Mouse (Mus musculus): Measurements from ENCODE around the gene Hivep3. TPM values are rescaled to one million over a fixed set of nuclear protein-coding genes. Genes with fewer than 3 reads are reported as not detected.

Hivep3 gene
- total and polyA plus RNA-seq, 3 experiments = not detected

GRCm38 (mm10) chr4:119815133-119815792 is 81.7 kb downstream of the Hivep3 start:
- Histone ChIP-seq H3K79me2 (ENCODE audit: control insufficient read depth, insufficient read depth, low read length, poor library complexity) (no peaks in the 10 kb centered on the region), H3K27me3 (ENCODE audit: control insufficient read depth in 1 of 2, insufficient read depth in 2 of 2, low read length in 2 of 2) (no peaks in the 10 kb centered on the region), H3K9me3 (replicated peaks; ENCODE audit: insufficient read depth, low read length) (no peaks in the 10 kb centered on the region), H3K4me1 (ENCODE audit: control insufficient read depth in 1 of 2, insufficient read depth in 2 of 2, low read length in 2 of 2) (no peaks in the 10 kb centered on the region), H3K27ac (ENCODE audit: control insufficient read depth, low read depth, low read length) (no peak overlapping the region), H3K4me3 (ENCODE audit: control insufficient read depth in 1 of 2, insufficient read depth in 1 of 2, low read depth in 2 of 2, low read length in 2 of 2) (no peak overlapping the region), H3K36me3 (ENCODE audit: control insufficient read depth in 1 of 2, insufficient read depth in 2 of 2, low read length in 2 of 2) (no peaks in the 10 kb centered on the region), H3K9ac (ENCODE audit: control insufficient read depth, low read depth, low read length, poor library complexity, severe bottlenecking) (no peak overlapping the region)
- TF ChIP-seq GATA1 (IDR thresholded peaks at IDR 0.05; ENCODE audit: low read depth, low read length) (no peak), MYB (IDR thresholded peaks at IDR 0.05; ENCODE audit: low read depth, low read length) (no peak), SIN3A (IDR thresholded peaks at IDR 0.05; ENCODE audit: low read length) (no peak), MAX (IDR thresholded peaks at IDR 0.05; ENCODE audit: low read length) (no peak)
- DNase-seq (ENCODE audit: low read depth, low spot score) = no peak

GRCm38 (mm10) chr4:119815793-119816161 is 82.2 kb downstream of the Hivep3 start:
- Histone ChIP-seq H3K4me1 (ENCODE audit: control insufficient read depth in 1 of 2, insufficient read depth in 2 of 2, low read length in 2 of 2) (no peaks in the 10 kb centered on the region), H3K27me3 (ENCODE audit: control insufficient read depth in 1 of 2, insufficient read depth in 2 of 2, low read length in 2 of 2) (no peaks in the 10 kb centered on the region), H3K36me3 (ENCODE audit: control insufficient read depth in 1 of 2, insufficient read depth in 2 of 2, low read length in 2 of 2) (no peaks in the 10 kb centered on the region), H3K9me3 (replicated peaks; ENCODE audit: insufficient read depth, low read length) (no peaks in the 10 kb centered on the region), H3K27ac (ENCODE audit: control insufficient read depth, low read depth, low read length) (no peak overlapping the region), H3K79me2 (ENCODE audit: control insufficient read depth, insufficient read depth, low read length, poor library complexity) (no peaks in the 10 kb centered on the region), H3K4me3 (ENCODE audit: control insufficient read depth in 1 of 2, insufficient read depth in 1 of 2, low read depth in 2 of 2, low read length in 2 of 2) (no peak overlapping the region), H3K9ac (ENCODE audit: control insufficient read depth, low read depth, low read length, poor library complexity, severe bottlenecking) (no peak overlapping the region)
- no peak for TF ChIP-seq SIN3A (IDR thresholded peaks at IDR 0.05; ENCODE audit: low read length)
- no peak for TF ChIP-seq ZC3H11A (IDR thresholded peaks at IDR 0.05; ENCODE audit: low read depth, low read length)
- no peak for DNase-seq (ENCODE audit: low read depth, low spot score)

- Histone ChIP-seq H3K4me1 (ENCODE audit: control insufficient read depth in 1 of 2, insufficient read depth in 2 of 2, low read length in 2 of 2) (no peaks in the 10 kb centered on the region), H3K79me2 (ENCODE audit: control insufficient read depth, insufficient read depth, low read length, poor library complexity) (no peaks in the 10 kb centered on the region), H3K27me3 (ENCODE audit: control insufficient read depth in 1 of 2, insufficient read depth in 2 of 2, low read length in 2 of 2) (no peaks in the 10 kb centered on the region), H3K9me3 (replicated peaks; ENCODE audit: insufficient read depth, low read length) (no peaks in the 10 kb centered on the region), H3K4me3 (ENCODE audit: control insufficient read depth in 1 of 2, insufficient read depth in 1 of 2, low read depth in 2 of 2, low read length in 2 of 2) (no peak overlapping the region), H3K9ac (ENCODE audit: control insufficient read depth, low read depth, low read length, poor library complexity, severe bottlenecking) (no peak overlapping the region), H3K36me3 (ENCODE audit: control insufficient read depth in 1 of 2, insufficient read depth in 2 of 2, low read length in 2 of 2) (no peaks in the 10 kb centered on the region), H3K27ac (ENCODE audit: control insufficient read depth, low read depth, low read length) (no peak overlapping the region)
- TF ChIP-seq RCOR1 (IDR thresholded peaks at IDR 0.05; ENCODE audit: low read depth, low read length) (no peak), CHD2 (IDR thresholded peaks at IDR 0.05; ENCODE audit: low read length) (no peak), TBP (IDR thresholded peaks at IDR 0.05; ENCODE audit: low read depth, low read length) (no peak), SIN3A (IDR thresholded peaks at IDR 0.05; ENCODE audit: low read length) (no peak), POLR2A (IDR thresholded peaks at IDR 0.05; ENCODE audit: control insufficient read depth in 1 of 2, insufficient read depth in 1 of 2, low read depth in 1 of 2, low read length in 2 of 2, poor library complexity in 1 of 2) (no peak), KAT2A (conservative IDR thresholded peaks at IDR 0.05; ENCODE audit: low read depth, low read length) (no peak), MEF2A (IDR thresholded peaks at IDR 0.05; ENCODE audit: extremely low read depth, insufficient replicate concordance, low read depth, low read length, poor library complexity, severe bottlenecking) (no peak), E2F4 (IDR thresholded peaks at IDR 0.05; ENCODE audit: borderline replicate concordance, low read depth, low read length) (no peak), GABPA (IDR thresholded peaks at IDR 0.05; ENCODE audit: low read depth, low read length) (no peak), MYB (IDR thresholded peaks at IDR 0.05; ENCODE audit: low read depth, low read length) (no peak), ETS1 (IDR thresholded peaks at IDR 0.05; ENCODE audit: low read depth, low read length) (no peak), ZC3H11A (IDR thresholded peaks at IDR 0.05; ENCODE audit: low read depth, low read length) (no peak), CHD1 (IDR thresholded peaks at IDR 0.05; ENCODE audit: low read depth, low read length) (no peak), BHLHE40 (IDR thresholded peaks at IDR 0.05; ENCODE audit: borderline replicate concordance, low read depth, low read length) (no peak)
- DNase-seq (ENCODE audit: low read depth, low spot score) = peak; percentile 3
These were observed 83.2 kb downstream of the Hivep3 start for GRCm38 (mm10) chr4:119816620-119817356.

All from MEL (cell line).